Mouse (Mus musculus): ENCODE measurements around the gene Abcc6.

Abcc6 gene

GRCm38 (mm10) chr7:46030145-46030488, at the start of gene Abcc6:
Abcc6 (minus strand) TSS chr7:46030302.
- DNase-seq (ENCODE audit: low spot score): no peak

DNA sequence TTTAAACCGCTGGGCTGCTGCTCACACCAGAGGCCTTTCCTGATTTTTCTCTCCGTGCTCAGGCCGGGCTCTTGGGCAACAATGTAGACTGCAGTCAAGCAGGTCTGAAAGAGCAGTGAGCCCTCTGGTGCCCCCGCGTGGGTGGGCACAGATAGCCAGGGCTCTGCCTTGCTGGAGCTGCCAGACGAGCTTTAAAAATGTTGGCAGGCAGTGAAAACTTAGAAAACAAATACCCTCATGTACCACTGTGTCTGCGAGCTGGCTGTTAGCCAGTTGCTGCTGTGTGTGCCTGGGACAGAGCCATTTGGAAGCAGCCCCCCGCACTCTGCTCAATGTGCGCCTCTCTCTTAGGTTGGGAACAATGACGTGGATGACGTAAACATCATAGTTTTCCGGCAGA, 47.6 kb upstream of the Abcc6 start:
- no peak for DNase-seq (ENCODE audit: low spot score)

- no peak for DNase-seq (ENCODE audit: low spot score)
These were observed 46.7 kb upstream of the Abcc6 start for GRCm38 (mm10) chr7:46076844-46077243.

GRCm38 (mm10) chr7:46068831-46069230, 38.7 kb upstream of the Abcc6 start:
- DNase-seq (ENCODE audit: low spot score): no peak

- DNase-seq (ENCODE audit: low spot score): no peak
These were observed 33.2 kb upstream of the Abcc6 start for GRCm38 (mm10) chr7:46063296-46063695.

DNA sequence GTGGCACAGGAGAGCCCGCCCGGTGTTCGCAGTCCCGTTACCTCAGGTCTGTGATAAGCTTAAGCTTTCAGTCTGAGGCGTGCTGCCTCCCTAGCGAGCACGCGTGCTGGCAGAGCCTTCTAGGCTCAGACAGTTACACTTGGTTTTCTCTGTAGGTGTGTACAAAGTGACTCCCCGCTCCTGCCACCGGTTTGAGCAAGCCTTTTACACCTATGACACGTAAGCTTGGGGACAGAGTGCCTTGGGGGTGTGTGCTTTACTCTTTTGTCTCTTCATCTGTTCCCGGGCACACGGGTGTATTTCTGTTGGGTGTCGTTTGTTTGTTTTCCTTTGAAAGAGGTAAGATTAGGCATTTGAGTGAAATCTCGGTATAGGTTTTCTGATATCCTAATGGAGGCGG, 31.5 kb upstream of the Abcc6 start:
- no peak for DNase-seq (ENCODE audit: low spot score)

GRCm38 (mm10) chr7:46060688-46061087, 30.6 kb upstream of the Abcc6 start:
- no peak for DNase-seq (ENCODE audit: low spot score)

GRCm38 (mm10) chr7:46058882-46059281, 28.8 kb upstream of the Abcc6 start:
- DNase-seq (ENCODE audit: low spot score): no peak

GRCm38 (mm10) chr7:46053566-46053965, 23.5 kb upstream of the Abcc6 start:
- DNase-seq (ENCODE audit: low spot score): no peak

DNA sequence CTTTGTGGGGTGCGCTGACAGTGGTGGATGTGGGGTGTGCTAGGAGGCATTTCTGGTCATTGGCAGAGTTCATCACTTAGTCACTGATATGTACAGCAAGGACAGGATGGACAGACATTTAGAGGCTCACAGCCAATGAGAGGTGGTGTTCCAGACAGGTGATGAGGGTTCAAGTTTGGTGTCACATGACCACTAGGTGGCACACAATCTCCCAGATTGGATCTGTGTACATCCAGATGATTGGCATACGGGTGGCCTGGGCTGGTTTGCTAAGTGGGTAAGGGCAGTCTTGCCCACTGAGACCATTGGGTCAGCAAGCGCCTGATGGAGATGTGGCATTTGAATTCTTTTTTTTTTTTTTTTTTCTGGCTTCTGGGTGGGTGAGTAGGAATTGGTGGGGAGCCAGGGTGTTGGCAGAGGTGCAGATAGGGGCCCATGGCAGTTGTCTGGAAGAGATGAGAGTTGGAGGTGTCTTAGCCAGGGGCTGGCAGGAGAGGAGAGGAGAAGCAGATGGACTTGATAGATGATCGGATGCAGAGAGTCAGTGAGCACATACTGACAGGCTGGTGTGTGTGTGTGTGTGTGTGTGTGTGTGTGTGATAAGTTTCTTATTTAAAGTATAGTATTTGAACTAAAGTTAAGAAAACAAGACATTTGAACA, 22.2 kb upstream of the Abcc6 start:
- DNase-seq (ENCODE audit: low spot score): no peak

- no peak for DNase-seq (ENCODE audit: low spot score)
These were observed 19.9 kb upstream of the Abcc6 start for GRCm38 (mm10) chr7:46049981-46050380.

DNA sequence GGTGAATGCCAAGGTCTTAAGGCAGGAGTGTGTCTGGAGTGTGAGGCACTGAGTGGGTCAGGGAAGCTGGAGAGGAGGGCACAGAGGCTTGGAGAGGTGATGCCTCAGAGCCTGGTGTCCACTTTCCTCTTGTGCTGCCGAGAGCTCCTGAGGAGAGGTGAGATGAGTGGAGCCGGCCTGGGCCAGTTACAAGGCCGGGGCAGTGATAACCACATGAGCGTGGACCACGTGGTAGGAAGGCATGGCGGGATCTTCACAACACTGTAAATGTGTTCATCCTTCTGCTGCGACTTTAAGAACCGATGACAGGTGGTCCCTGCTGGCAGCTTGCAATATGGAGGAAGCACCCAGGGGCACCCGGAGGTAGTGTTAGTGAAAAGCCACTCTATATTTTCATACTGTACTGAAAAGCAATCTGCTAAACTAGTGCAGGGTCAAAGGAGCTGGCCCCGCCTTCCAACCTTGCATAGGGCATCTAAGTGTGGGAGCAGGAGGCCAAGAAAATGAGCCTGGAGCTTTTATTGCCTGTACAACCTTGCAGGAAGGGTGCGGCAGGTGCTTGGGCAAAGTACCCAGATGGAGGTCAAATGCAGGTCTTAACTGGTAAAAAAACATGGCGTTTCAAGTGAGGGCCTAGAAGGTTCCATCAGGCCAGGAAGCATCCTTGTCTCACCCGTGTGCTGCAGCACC, 17.9 kb upstream of the Abcc6 start:
- no peak for DNase-seq (ENCODE audit: low spot score)

DNA sequence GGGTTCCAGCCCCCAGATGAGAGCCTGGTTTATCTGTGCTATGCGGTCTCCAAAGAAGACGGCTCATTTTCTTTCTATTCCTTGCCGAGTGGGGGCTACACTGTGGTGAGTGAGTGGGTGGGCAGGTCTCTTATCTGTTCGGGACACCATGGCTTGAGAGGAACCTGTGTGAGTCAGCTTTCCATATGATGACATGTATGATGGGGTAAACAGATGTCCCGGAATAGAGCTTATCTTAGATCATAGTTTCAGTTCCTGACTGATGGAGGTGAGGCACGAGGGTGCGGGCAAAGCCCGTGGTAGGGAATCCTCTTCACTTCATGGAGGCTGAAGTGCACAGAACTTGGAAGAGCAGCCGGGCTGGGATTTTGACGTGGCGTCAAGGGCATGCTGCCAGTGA, 15.8 kb upstream of the Abcc6 start:
- no peak for DNase-seq (ENCODE audit: low spot score)

DNA sequence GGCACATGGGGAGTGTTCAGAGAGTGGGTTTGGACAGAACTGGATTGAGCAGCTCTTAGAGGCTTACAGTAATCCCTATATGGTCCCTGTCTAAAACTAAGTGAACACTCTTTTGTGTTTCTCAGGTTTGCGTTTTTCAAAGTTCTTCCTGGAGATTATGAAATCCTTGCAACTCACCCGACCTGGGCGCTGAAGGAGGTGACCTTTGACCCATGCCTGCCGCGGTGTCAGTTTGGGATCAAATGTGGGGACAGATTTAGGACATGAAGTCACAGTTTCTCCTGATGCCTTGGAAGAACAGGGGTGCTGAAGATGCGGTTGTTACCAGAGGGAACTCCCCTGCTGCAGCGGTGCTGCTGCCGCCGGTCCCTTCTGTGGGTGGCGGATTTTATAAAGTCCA, 14.0 kb upstream of the Abcc6 start:
- no peak for DNase-seq (ENCODE audit: low spot score)

- no peak for DNase-seq (ENCODE audit: low spot score)
These were observed 9.8 kb upstream of the Abcc6 start for GRCm38 (mm10) chr7:46039873-46040272.

DNA sequence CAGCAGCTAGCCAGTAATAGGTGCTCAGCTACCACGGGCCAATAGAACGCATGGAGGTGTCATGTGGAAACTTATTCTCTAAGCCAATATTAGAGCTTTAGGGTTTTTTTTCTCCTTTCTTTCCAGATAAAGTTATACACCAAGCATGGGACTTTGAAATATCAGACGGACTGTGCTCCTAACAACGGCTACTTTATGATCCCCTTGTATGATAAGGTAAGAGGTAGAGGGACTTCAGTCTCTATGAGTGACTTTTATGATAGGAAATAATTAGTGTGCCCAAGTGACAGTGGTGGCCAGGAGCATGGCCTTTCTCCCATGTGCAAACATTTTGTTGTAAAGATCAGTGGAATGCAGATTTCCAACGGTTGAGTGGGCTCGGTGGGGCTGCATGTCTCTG, 7.3 kb upstream of the Abcc6 start:
- DNase-seq (ENCODE audit: low spot score): no peak

GRCm38 (mm10) chr7:46035468-46035867, 5.4 kb upstream of the Abcc6 start:
- DNase-seq (ENCODE audit: low spot score): no peak

- DNase-seq (ENCODE audit: low spot score): no peak
These were observed 4.9 kb upstream of the Abcc6 start for GRCm38 (mm10) chr7:46034991-46035390.

- no peak for DNase-seq (ENCODE audit: low spot score)
These were observed 3.8 kb upstream of the Abcc6 start for GRCm38 (mm10) chr7:46033870-46034337.

- peak; percentile 86 for DNase-seq (ENCODE audit: low spot score)
These were observed 3.2 kb upstream of the Abcc6 start, which contains the start of gene Nomo1 for GRCm38 (mm10) chr7:46033109-46033869. Nomo1 (plus strand) TSS chr7:46033698.

GRCm38 (mm10) chr7:46031075-46031474, 973 bp upstream of the Abcc6 start:
- DNase-seq (ENCODE audit: low spot score): no peak

DNA sequence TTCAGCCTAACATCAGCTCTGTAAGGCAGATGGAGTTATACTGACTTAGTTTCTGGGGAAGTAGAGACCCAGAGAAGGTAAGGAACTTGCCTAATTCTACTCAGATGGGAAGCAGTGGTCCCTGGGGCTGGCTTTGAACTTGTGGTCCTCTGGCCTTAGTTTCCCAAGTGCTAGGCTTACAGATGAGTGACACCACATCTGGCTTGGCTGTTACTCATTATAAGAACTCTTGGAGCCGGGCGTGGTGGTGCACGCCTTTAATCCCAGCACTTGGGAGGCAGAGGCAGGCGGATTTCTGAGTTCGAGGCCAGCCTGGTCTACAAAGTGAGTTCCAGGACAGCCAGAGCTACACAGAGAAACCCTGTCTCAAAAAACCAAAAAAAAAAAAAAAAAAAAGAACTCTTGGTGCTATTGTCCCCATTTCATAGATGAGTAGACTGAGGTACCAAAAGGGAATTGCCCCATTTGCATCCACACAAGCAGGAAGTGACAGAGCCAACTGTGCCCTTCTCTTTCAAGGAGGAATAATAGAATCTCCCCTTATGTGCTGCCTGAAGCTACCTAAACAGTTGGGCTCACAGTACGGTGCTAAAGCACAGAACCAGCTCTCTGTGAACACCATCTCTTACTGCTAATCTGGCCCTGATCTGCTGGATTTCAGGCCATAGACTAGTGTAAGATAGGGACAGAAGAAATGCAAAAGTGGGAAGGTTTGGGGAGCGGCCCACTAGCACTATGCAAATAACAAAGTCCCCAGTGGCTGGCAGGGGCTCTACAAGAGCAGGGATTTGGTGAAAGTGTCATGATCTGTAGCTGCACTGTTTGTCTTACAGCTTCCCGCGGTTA, 580 bp downstream of the Abcc6 start:
- no peak for DNase-seq (ENCODE audit: low spot score)
